ENCODE assay signal across 9 mouse cellular contexts in the genomic region with DNA sequence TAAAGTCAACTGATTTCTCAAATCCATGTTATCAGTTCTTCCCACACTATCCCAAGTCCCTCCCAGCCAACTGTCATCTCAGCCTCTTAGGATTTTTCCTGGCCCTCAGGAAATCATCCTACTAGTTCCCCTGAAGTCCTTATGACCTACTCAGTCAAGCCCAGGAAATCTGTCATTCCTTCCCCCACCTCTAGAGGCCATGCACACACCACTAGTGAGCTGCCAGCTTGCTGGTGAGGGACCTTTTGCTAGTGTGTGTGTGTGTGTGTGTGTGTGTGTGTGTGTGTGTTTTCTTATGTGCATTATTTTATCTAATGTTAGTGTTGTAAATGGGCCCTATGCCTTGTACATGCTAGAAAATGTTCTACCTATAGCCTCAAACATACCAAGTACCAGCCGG. TPM values are rescaled to one million over a fixed set of nuclear protein-coding genes. Genes with fewer than 3 reads are reported as not detected.
DNase-seq lines count a peak whose midpoint lies in the region; ATAC-seq and TF ChIP-seq lines count a peak whose summit lies in the region.
"Had no signal": no experiment of that assay in that cellular context is flagged by ENCODE, and none has a peak within 500 bp of the region (broad histone marks: within the 10 kb centered on the region; RNA-seq: fewer than 3 reads in every experiment).

No protein-coding gene starts in this region.

- intact Hi-C loops in left cerebral cortex, postnatal 4 days (cut with DNase I), result no loop called here

- no peaks in the 10 kb centered on the region for H3K9me3 ChIP-seq in forebrain, embryonic 14.5 days (replicated peaks; ENCODE audit: control insufficient read depth, low read length)
- H3K9me3 ChIP-seq in forebrain, embryonic 15.5 days, result no peaks in the 10 kb centered on the region
- H3K9me3 ChIP-seq in midbrain, embryonic 11.5 days (ENCODE audit: control insufficient read depth, low read length), result no peaks in the 10 kb centered on the region
- no peaks in the 10 kb centered on the region for H3K9me3 ChIP-seq in midbrain, embryonic 13.5 days
- no peaks in the 10 kb centered on the region for H3K9me3 ChIP-seq in forebrain, embryonic 16.5 days (ENCODE audit: control insufficient read depth, low read length)
- H3K9me3 ChIP-seq: megakaryocyte, embryonic 14.5 days had no signal

- peak; percentile 68; the same call in 1 of the 2 replicates for TF ChIP-seq CTCF in small intestine, adult 2 months (IDR thresholded peaks at IDR 0.05; ENCODE audit: extremely low read depth, insufficient read length, insufficient replicate concordance, low read depth, low read length)

- no peak overlapping the region for H3K9ac ChIP-seq in forebrain, embryonic 14.5 days (ENCODE audit: low read length)
- no peak overlapping the region for H3K9ac ChIP-seq in forebrain, embryonic 15.5 days (replicated peaks)
- H3K9ac ChIP-seq in midbrain, embryonic 11.5 days (ENCODE audit: low read length), result no peak overlapping the region
- no peak overlapping the region for H3K9ac ChIP-seq in midbrain, embryonic 13.5 days (replicated peaks)
- no peak overlapping the region for H3K9ac ChIP-seq in forebrain, embryonic 16.5 days (replicated peaks; ENCODE audit: low read depth, low read length)

- no peak overlapping the region for H3K4me2 ChIP-seq in forebrain, embryonic 14.5 days (ENCODE audit: low read length)
- H3K4me2 ChIP-seq in forebrain, embryonic 15.5 days (replicated peaks), result no peak overlapping the region
- H3K4me2 ChIP-seq in midbrain, embryonic 11.5 days, result no peak overlapping the region
- no peak overlapping the region for H3K4me2 ChIP-seq in midbrain, embryonic 13.5 days (replicated peaks)
- no peak overlapping the region for H3K4me2 ChIP-seq in forebrain, embryonic 16.5 days (ENCODE audit: low read length)

- no peak overlapping the region for H3K27ac ChIP-seq in forebrain, embryonic 14.5 days (ENCODE audit: low read depth, low read length)
- no peak overlapping the region for H3K27ac ChIP-seq in forebrain, embryonic 15.5 days (replicated peaks)
- H3K27ac ChIP-seq in midbrain, embryonic 11.5 days (ENCODE audit: low read depth, low read length), result no peak overlapping the region
- H3K27ac ChIP-seq in midbrain, embryonic 13.5 days, result no peak overlapping the region
- H3K27ac ChIP-seq in small intestine, adult 2 months (ENCODE audit: insufficient read depth, low read depth, low read length), result no peak overlapping the region
- no peak overlapping the region for H3K27ac ChIP-seq in forebrain, embryonic 16.5 days (ENCODE audit: low read length)

- peaks cover 25% of the 10 kb centered on the region for H3K4me1 ChIP-seq in forebrain, embryonic 14.5 days (ENCODE audit: control insufficient read depth, insufficient read depth, low read length)
- H3K4me1 ChIP-seq in forebrain, embryonic 15.5 days, result peaks cover 37% of the 10 kb centered on the region
- peaks cover 25% of the 10 kb centered on the region for H3K4me1 ChIP-seq in midbrain, embryonic 11.5 days (ENCODE audit: control insufficient read depth, insufficient read depth, low read length)
- H3K4me1 ChIP-seq in midbrain, embryonic 13.5 days (replicated peaks), result peaks cover 43% of the 10 kb centered on the region
- H3K4me1 ChIP-seq in small intestine, adult 2 months (ENCODE audit: control insufficient read depth, insufficient read depth, insufficient read length, low read length), result peaks cover 14% of the 10 kb centered on the region
- H3K4me1 ChIP-seq in forebrain, embryonic 16.5 days (replicated peaks; ENCODE audit: control insufficient read depth, insufficient read depth, low read length), result peaks cover 30% of the 10 kb centered on the region

- no peak for ATAC-seq in forebrain, embryonic 14.5 days
- no peak for ATAC-seq in forebrain, embryonic 15.5 days (replicated peaks)
- no peak for ATAC-seq in midbrain, embryonic 11.5 days (ENCODE audit: low FRiP score)
- no peak for ATAC-seq in midbrain, embryonic 13.5 days
- peak; percentile 30; the same call in 1 of the 2 replicates for ATAC-seq in common myeloid progenitor, adult 5-6 weeks (replicated peaks; ENCODE audit: low read depth, poor library complexity, severe bottlenecking)
- no peak for ATAC-seq in forebrain, embryonic 16.5 days

- H3K27me3 ChIP-seq in forebrain, embryonic 14.5 days (replicated peaks; ENCODE audit: control insufficient read depth, insufficient read depth, low read length), result no peaks in the 10 kb centered on the region
- H3K27me3 ChIP-seq in forebrain, embryonic 15.5 days, result no peaks in the 10 kb centered on the region
- H3K27me3 ChIP-seq in midbrain, embryonic 11.5 days (ENCODE audit: control insufficient read depth, insufficient read depth, low read length), result no peaks in the 10 kb centered on the region
- H3K27me3 ChIP-seq in midbrain, embryonic 13.5 days, result no peaks in the 10 kb centered on the region
- no peaks in the 10 kb centered on the region for H3K27me3 ChIP-seq in small intestine, adult 2 months (ENCODE audit: control insufficient read depth, insufficient read depth, low read length)
- no peaks in the 10 kb centered on the region for H3K27me3 ChIP-seq in forebrain, embryonic 16.5 days (replicated peaks; ENCODE audit: control insufficient read depth, insufficient read depth, low read length)
- H3K27me3 ChIP-seq: megakaryocyte, embryonic 14.5 days had no signal

- 89% methylated on average over 1 of the region's 1 CpGs for WGBS in forebrain, embryonic 14.5 days
- 94% methylated on average over 1 of the region's 1 CpGs for WGBS in forebrain, embryonic 15.5 days
- 100% methylated on average over 1 of the region's 1 CpGs for WGBS in midbrain, embryonic 11.5 days
- WGBS in midbrain, embryonic 13.5 days, result 100% methylated on average over 1 of the region's 1 CpGs
- 100% methylated on average over 1 of the region's 1 CpGs for WGBS in small intestine, adult 2 months
- WGBS in forebrain, embryonic 16.5 days, result 92% methylated on average over 1 of the region's 1 CpGs

- H3K36me3 ChIP-seq in forebrain, embryonic 14.5 days (ENCODE audit: control insufficient read depth, insufficient read depth, low read length), result 0 out of 2 replicates have a peak, but pooled peaks cover 2% of the 10 kb centered on the region
- H3K36me3 ChIP-seq in forebrain, embryonic 15.5 days, result no peaks in the 10 kb centered on the region
- H3K36me3 ChIP-seq in midbrain, embryonic 11.5 days (ENCODE audit: control insufficient read depth, insufficient read depth, low read length), result peaks cover 5% of the 10 kb centered on the region
- no peaks in the 10 kb centered on the region for H3K36me3 ChIP-seq in midbrain, embryonic 13.5 days
- no peaks in the 10 kb centered on the region for H3K36me3 ChIP-seq in small intestine, adult 2 months (ENCODE audit: control insufficient read depth, insufficient read depth, low read length)
- no peaks in the 10 kb centered on the region for H3K36me3 ChIP-seq in forebrain, embryonic 16.5 days (ENCODE audit: control insufficient read depth, insufficient read depth)

- TF ChIP-seq POLR2A in small intestine, adult 2 months (IDR thresholded peaks at IDR 0.05; ENCODE audit: low read depth, low read length), result no peak

- H3K4me3 ChIP-seq in forebrain, embryonic 14.5 days (ENCODE audit: low read depth, low read length), result no peak overlapping the region
- no peak overlapping the region for H3K4me3 ChIP-seq in forebrain, embryonic 15.5 days
- H3K4me3 ChIP-seq in midbrain, embryonic 11.5 days (ENCODE audit: low read depth, low read length), result no peak overlapping the region
- no peak overlapping the region for H3K4me3 ChIP-seq in midbrain, embryonic 13.5 days (replicated peaks)
- H3K4me3 ChIP-seq in small intestine, adult 2 months (ENCODE audit: low read depth, low read length), result no peak overlapping the region
- H3K4me3 ChIP-seq in forebrain, embryonic 16.5 days (replicated peaks; ENCODE audit: low read length), result no peak overlapping the region
- H3K4me3 ChIP-seq: megakaryocyte, embryonic 14.5 days had no signal

- DNase-seq in forebrain, embryonic 14.5 days (ENCODE audit: low spot score), result peak; percentile 36
- DNase-seq in midbrain, embryonic 11.5 days (ENCODE audit: low spot score, missing footprints), result peak; percentile 84
- DNase-seq in left cerebral cortex, postnatal 4 days, result peak; percentile 25

RNA-seq across cellular contexts. Expression of a gene that starts 2.3 kb away (rescaled TPM):
- 21.5 and 27.6 TPM in 2 replicates for polyA plus RNA-seq in forebrain, embryonic 14.5 days (2014; fragmentation: Nextera tagmentation; extraction: Ambion mirVana)
- polyA plus RNA-seq in forebrain, embryonic 15.5 days (2015; fragmentation: Nextera tagmentation; extraction: Ambion mirVana), result 27.1 and 30.1 TPM in 2 replicates
- polyA plus RNA-seq in midbrain, embryonic 11.5 days (2014; fragmentation: Nextera tagmentation; extraction: Ambion mirVana), result 94.9 and 108 TPM in 2 replicates
- polyA plus RNA-seq in midbrain, embryonic 13.5 days (2015; fragmentation: Nextera tagmentation; extraction: Ambion mirVana), result 34.1 and 35.5 TPM in 2 replicates
- 18.6 and 19.7 TPM in 2 replicates for total RNA-seq in common myeloid progenitor, adult 5-6 weeks (2017)
- total RNA-seq in left cerebral cortex, postnatal 4 days (2021), result 1 to 10 TPM; 4.8 to 6.1 TPM
- 3.4 and 9.1 TPM in 2 replicates for polyA plus RNA-seq in small intestine, adult 2 months (2012; rRNA removed)
- polyA plus RNA-seq in forebrain, embryonic 16.5 days (2015; fragmentation: Nextera tagmentation; extraction: Ambion mirVana), result 18.4 and 21.2 TPM in 2 replicates

RNA-seq across cellular contexts. Expression of a gene that starts 4.9 kb away (rescaled TPM):
- polyA plus RNA-seq in forebrain, embryonic 14.5 days (2014; fragmentation: Nextera tagmentation; extraction: Ambion mirVana), result 33.3 and 40.9 TPM in 2 replicates
- 43.4 and 47.2 TPM in 2 replicates for polyA plus RNA-seq in forebrain, embryonic 15.5 days (2015; fragmentation: Nextera tagmentation; extraction: Ambion mirVana)
- 59.7 and 62.9 TPM in 2 replicates for polyA plus RNA-seq in midbrain, embryonic 11.5 days (2014; fragmentation: Nextera tagmentation; extraction: Ambion mirVana)
- polyA plus RNA-seq in midbrain, embryonic 13.5 days (2015; fragmentation: Nextera tagmentation; extraction: Ambion mirVana), result 37.0 and 42.9 TPM in 2 replicates
- 47.0 and 52.7 TPM in 2 replicates for total RNA-seq in common myeloid progenitor, adult 5-6 weeks (2017)
- total RNA-seq in left cerebral cortex, postnatal 4 days (2021), result 10 to 100 TPM; 10.8 to 12.6 TPM
- 109 and 121 TPM in 2 replicates for polyA plus RNA-seq in small intestine, adult 2 months (2012; rRNA removed)
- 36.8 and 40.3 TPM in 2 replicates for polyA plus RNA-seq in forebrain, embryonic 16.5 days (2015; fragmentation: Nextera tagmentation; extraction: Ambion mirVana)

RNA-seq across cellular contexts. Expression of a gene that starts 16.2 kb away (rescaled TPM):
- polyA plus RNA-seq in forebrain, embryonic 14.5 days (2014; fragmentation: Nextera tagmentation; extraction: Ambion mirVana), result 146 and 153 TPM in 2 replicates
- polyA plus RNA-seq in forebrain, embryonic 15.5 days (2015; fragmentation: Nextera tagmentation; extraction: Ambion mirVana), result 161 and 162 TPM in 2 replicates
- polyA plus RNA-seq in midbrain, embryonic 11.5 days (2014; fragmentation: Nextera tagmentation; extraction: Ambion mirVana), result 142 and 147 TPM in 2 replicates
- polyA plus RNA-seq in midbrain, embryonic 13.5 days (2015; fragmentation: Nextera tagmentation; extraction: Ambion mirVana), result 168 and 171 TPM in 2 replicates
- total RNA-seq in common myeloid progenitor, adult 5-6 weeks (2017), result 76.0 and 90.0 TPM in 2 replicates
- total RNA-seq in left cerebral cortex, postnatal 4 days (2021), result 10 to 100 TPM; 88.3 to 91.9 TPM
- 30.2 and 69.4 TPM in 2 replicates for polyA plus RNA-seq in small intestine, adult 2 months (2012; rRNA removed)
- 158 and 182 TPM in 2 replicates for polyA plus RNA-seq in forebrain, embryonic 16.5 days (2015; fragmentation: Nextera tagmentation; extraction: Ambion mirVana)

RNA-seq across cellular contexts. Expression of a gene that starts 17.1 kb away (rescaled TPM):
- 25.1 and 28.7 TPM in 2 replicates for polyA plus RNA-seq in forebrain, embryonic 14.5 days (2014; fragmentation: Nextera tagmentation; extraction: Ambion mirVana)
- 23.1 and 26.3 TPM in 2 replicates for polyA plus RNA-seq in forebrain, embryonic 15.5 days (2015; fragmentation: Nextera tagmentation; extraction: Ambion mirVana)
- 6.8 and 9.2 TPM in 2 replicates for polyA plus RNA-seq in midbrain, embryonic 11.5 days (2014; fragmentation: Nextera tagmentation; extraction: Ambion mirVana)
- 21.5 and 22.0 TPM in 2 replicates for polyA plus RNA-seq in midbrain, embryonic 13.5 days (2015; fragmentation: Nextera tagmentation; extraction: Ambion mirVana)
- 14.3 and 25.8 TPM in 2 replicates for total RNA-seq in common myeloid progenitor, adult 5-6 weeks (2017)
- 10 to 100 TPM; 71.3 to 74.5 TPM for total RNA-seq in left cerebral cortex, postnatal 4 days (2021)
- polyA plus RNA-seq in small intestine, adult 2 months (2012; rRNA removed), result 44.4 and 69.7 TPM in 2 replicates
- polyA plus RNA-seq in forebrain, embryonic 16.5 days (2015; fragmentation: Nextera tagmentation; extraction: Ambion mirVana), result 26.2 and 32.9 TPM in 2 replicates

RNA-seq across cellular contexts. Expression of a gene that starts 19.7 kb away (rescaled TPM):
- polyA plus RNA-seq in forebrain, embryonic 14.5 days (2014; fragmentation: Nextera tagmentation; extraction: Ambion mirVana), result 0.66 and 1.4 TPM in 2 replicates
- 1.3 TPM in 2 replicates for polyA plus RNA-seq in forebrain, embryonic 15.5 days (2015; fragmentation: Nextera tagmentation; extraction: Ambion mirVana)
- 0.40 and 0.41 TPM in 2 replicates for polyA plus RNA-seq in midbrain, embryonic 11.5 days (2014; fragmentation: Nextera tagmentation; extraction: Ambion mirVana)
- 1.1 and 1.4 TPM in 2 replicates for polyA plus RNA-seq in midbrain, embryonic 13.5 days (2015; fragmentation: Nextera tagmentation; extraction: Ambion mirVana)
- 1.6 and 4.5 TPM in 2 replicates for total RNA-seq in common myeloid progenitor, adult 5-6 weeks (2017)
- total RNA-seq in left cerebral cortex, postnatal 4 days (2021), result 1 to 10 TPM; 8.9 to 9.3 TPM
- 7.1 and 17.2 TPM in 2 replicates for polyA plus RNA-seq in small intestine, adult 2 months (2012; rRNA removed)
- polyA plus RNA-seq in forebrain, embryonic 16.5 days (2015; fragmentation: Nextera tagmentation; extraction: Ambion mirVana), result 1.7 and 2.4 TPM in 2 replicates

Comparison
In these comparisons a context has a peak if more than half of its experiments do, and no peak if none do; other contexts are left out.
1. DNase-seq: peak in every context shown above with its lines; median percentile 84 in midbrain, embryonic 11.5 days; 36 in forebrain, embryonic 14.5 days; 25 in left cerebral cortex, postnatal 4 days.